Mouse (Mus musculus) lung, embryonic 14.5 days (tissue): ENCODE data around the gene Itgb5. TPM values are rescaled to one million over a fixed set of nuclear protein-coding genes. Genes with fewer than 3 reads are reported as not detected.
A peak's percentile ranks its signal among the peaks of the same experiment; 100 is the strongest.

Experiments used
- ATAC-seq: fragments of 200-750 bp; cut with Nextera tagmentation; 2 replicates; pipeline ENCODE4 v1.8.0; 2017; ENCODE audit warnings: mild to moderate bottlenecking, moderate TSS enrichment, moderate library complexity; ENCODE audit not compliant: insufficient read depth
- DNase-seq: peaks from one replicate; pipeline ENCODE4 v3.0.0-alpha.2; 2015
- H3K27ac ChIP-seq: fragments of 300-500 bp; sonication (generic); 2 replicates; pipeline ENCODE4 v1.5.1; 2014; ENCODE audit warnings: low read depth, mild to moderate bottlenecking, moderate library complexity
- H3K27me3 ChIP-seq: fragments of 300-500 bp; sonication (generic); 2 replicates; pipeline ENCODE4 v1.6.1; 2014; ENCODE audit warnings: low read length, control low read depth; ENCODE audit not compliant: insufficient read depth
- H3K36me3 ChIP-seq: fragments of 300-500 bp; sonication (generic); 2 replicates; pipeline ENCODE4 v1.6.1; 2014; ENCODE audit warnings: control low read depth; ENCODE audit not compliant: insufficient read depth
- H3K4me1 ChIP-seq: fragments of 300-500 bp; sonication (generic); 2 replicates; pipeline ENCODE4 v1.6.1; 2014; ENCODE audit warnings: antibody characterized with exemption, control low read depth; ENCODE audit not compliant: insufficient read depth
- H3K4me2 ChIP-seq: fragments of 300-500 bp; sonication (generic); 2 replicates; pipeline ENCODE4 v1.6.1; 2014; ENCODE audit warnings: mild to moderate bottlenecking
- H3K4me3 ChIP-seq: fragments of 300-500 bp; sonication (generic); 2 replicates; pipeline ENCODE4 v1.5.1; 2014; ENCODE audit warnings: low read depth, low read length
- H3K9ac ChIP-seq: fragments of 300-500 bp; sonication (generic); 2 replicates; pipeline ENCODE4 v1.6.1; 2014
- H3K9me3 ChIP-seq: fragments of 300-500 bp; sonication (generic); 2 replicates; pipeline ENCODE4 v1.6.1; 2016; ENCODE audit warnings: low read depth, low read length, control low read depth
- CTCF ChIP-seq: IDR thresholded peaks from 2 replicates; pipeline ENCODE4 v1.5.1; 2016; ENCODE audit warnings: antibody characterized with exemption, low read depth
- WGBS: fragments of 180-500 bp; shearing (Covaris S2); extraction: QIAGEN DNeasy Blood & Tissue Kit; methylation state at CpG from one replicate; pipeline ENCODE4 v1.1.7; 2014; 5-methylcytosine and 5-hydroxymethylcytosine counted together
- polyA plus RNA-seq: library from polyadenylated mRNA; unstranded; fragments of >200 nt; fragmentation: Nextera tagmentation; extraction: Ambion mirVana; gene quantifications from 2 replicates; pipeline ENCODE4 v1.2.1, GENCODE M21; 2014

The Itgb5 gene
- polyA plus RNA-seq, 1 experiment from 2014 or later = 64.5 TPM

DNA sequence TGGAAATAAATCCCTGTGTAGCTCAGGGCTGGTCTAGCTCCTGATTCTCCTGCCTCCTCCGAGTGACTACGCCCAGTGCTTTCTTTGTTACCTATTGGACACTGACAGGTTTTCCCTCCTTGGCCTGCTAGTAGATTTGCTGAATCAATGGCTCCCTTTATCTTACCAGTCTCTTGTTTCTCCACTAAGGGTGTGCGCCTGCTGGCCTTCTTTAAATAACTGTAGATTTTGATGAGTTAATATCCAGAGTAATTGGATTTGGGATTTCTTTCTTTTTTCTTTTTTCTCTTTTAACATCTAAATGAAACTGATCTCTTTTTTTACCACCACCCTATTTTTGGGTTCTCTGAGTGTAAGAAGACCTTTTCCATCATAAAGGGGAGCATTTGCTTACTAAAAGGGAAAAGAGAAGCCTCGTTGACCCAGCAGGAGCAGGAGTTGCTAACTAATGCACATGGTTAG lies 14.7 kb downstream of the Itgb5 start:
- Histone ChIP-seq H3K9ac (no peak overlapping the region), H3K4me3 (no peak overlapping the region), H3K36me3 (peaks cover 6% of the 10 kb centered on the region), H3K4me2 (no peak overlapping the region), H3K27me3 (no peaks in the 10 kb centered on the region), H3K4me1 (no peaks in the 10 kb centered on the region), H3K9me3 (no peaks in the 10 kb centered on the region), H3K27ac (no peak overlapping the region)
- 66% methylated on average over 4 of the region's 4 CpGs for WGBS
- no peak for TF ChIP-seq CTCF
- no peak for ATAC-seq
- DNase-seq = no peak

DNA sequence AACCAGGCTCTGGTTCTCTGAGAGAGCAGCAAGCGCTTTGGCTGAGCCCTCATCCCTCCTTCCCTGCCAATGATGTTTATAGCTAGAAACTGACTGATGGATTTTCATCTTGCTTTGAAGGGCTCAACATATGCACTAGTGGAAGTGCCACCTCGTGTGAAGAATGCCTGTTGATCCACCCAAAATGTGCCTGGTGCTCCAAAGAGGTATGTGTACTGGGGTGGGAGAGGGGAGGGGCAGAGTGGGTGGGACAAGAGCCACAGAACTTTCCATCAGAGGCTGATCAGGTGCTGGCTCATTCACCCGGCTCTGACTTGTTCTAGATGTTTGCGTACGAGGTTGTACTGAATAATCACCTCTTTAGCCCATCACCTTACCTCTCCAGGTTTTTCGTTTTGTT lies 15.4 kb downstream of the Itgb5 start:
- H3K27ac ChIP-seq = no peak overlapping the region
- no peaks in the 10 kb centered on the region for H3K4me1 ChIP-seq
- H3K36me3 ChIP-seq = peaks cover 6% of the 10 kb centered on the region
- 73% methylated on average over 6 of the region's 6 CpGs for WGBS
- DNase-seq = no peak
- H3K4me3 ChIP-seq = no peak overlapping the region
- no peak overlapping the region for H3K9ac ChIP-seq
- no peak for TF ChIP-seq CTCF
- no peaks in the 10 kb centered on the region for H3K9me3 ChIP-seq
- no peaks in the 10 kb centered on the region for H3K27me3 ChIP-seq
- no peak for ATAC-seq
- H3K4me2 ChIP-seq = no peak overlapping the region

DNA sequence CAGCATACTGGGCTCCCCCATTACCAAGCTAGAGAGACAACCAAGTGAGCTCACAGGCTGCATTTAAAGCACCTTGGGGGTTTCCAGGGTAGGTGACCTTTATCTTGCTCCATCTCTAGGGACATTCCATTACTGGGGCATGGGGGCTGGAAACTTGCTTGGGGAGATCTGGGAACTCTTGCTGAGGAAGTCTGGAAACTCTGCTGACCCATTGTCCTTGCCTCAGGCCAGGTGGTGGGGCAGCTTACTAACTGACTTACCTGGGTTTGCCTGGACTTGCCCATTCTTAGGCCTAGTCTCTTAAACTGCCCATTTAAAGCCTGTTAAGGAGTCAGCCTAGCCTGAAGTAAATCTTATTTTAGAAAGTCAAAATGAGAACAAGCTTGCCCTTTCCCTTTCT lies 23.8 kb downstream of the Itgb5 start:
- H3K4me1 ChIP-seq = no peaks in the 10 kb centered on the region
- no peak overlapping the region for H3K27ac ChIP-seq
- 0 out of 2 replicates have a peak, but pooled peaks cover 3% of the 10 kb centered on the region for H3K36me3 ChIP-seq
- no peaks in the 10 kb centered on the region for H3K27me3 ChIP-seq
- TF ChIP-seq CTCF = no peak
- no peak overlapping the region for H3K4me2 ChIP-seq
- ATAC-seq = no peak
- H3K4me3 ChIP-seq = no peak overlapping the region
- no peak for DNase-seq
- H3K9me3 ChIP-seq = no peaks in the 10 kb centered on the region
- H3K9ac ChIP-seq = no peak overlapping the region

DNA sequence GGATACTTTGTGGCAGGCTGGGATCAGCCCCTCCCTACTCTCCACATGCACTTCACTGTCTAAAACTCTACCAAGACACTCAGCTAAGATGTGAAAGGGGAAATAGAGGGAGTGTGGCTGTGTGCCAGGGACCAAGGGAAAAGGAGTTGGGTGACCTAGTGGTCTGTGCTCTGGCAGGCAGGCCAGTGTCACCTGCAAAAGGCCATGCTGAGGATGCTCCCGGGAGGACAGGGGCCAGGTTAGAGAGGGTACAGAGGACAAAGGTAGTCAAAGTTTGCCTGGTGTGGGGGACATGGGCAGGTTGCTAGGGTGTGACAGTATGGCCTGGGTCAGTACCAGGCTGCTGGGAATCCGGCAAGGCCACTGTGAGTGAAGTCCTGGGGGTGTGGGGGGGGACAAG lies 29.3 kb downstream of the Itgb5 start:
- no peak for ATAC-seq
- H3K27ac ChIP-seq = no peak overlapping the region
- WGBS = 76% methylated on average over 2 of the region's 2 CpGs
- no peak overlapping the region for H3K4me3 ChIP-seq
- no peak for TF ChIP-seq CTCF
- no peak overlapping the region for H3K9ac ChIP-seq
- no peaks in the 10 kb centered on the region for H3K4me1 ChIP-seq
- no peaks in the 10 kb centered on the region for H3K9me3 ChIP-seq
- DNase-seq = no peak
- H3K4me2 ChIP-seq = no peak overlapping the region
- no peaks in the 10 kb centered on the region for H3K27me3 ChIP-seq
- no peaks in the 10 kb centered on the region for H3K36me3 ChIP-seq

DNA sequence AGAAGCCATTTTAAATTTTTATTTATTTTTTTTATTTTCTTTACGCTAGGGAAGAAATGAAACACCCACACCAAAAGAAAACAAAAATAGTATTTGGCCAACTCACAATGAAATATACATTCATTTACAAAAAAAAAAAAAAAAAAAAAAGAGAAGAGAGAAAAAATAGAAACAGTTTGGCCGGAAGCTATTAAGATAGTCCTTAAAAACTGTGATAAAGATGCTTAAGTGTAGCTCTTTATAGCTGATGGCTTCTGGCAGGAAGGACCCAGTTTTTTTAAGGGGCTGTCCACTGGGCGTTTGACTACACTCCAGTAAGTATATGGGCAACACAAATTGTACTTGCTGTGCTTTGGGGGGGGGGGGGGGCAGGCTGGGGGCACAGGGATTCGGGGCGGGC lies 29.9 kb downstream of the Itgb5 start:
- ATAC-seq = no peak
- no peak for DNase-seq
- Histone ChIP-seq H3K27me3 (no peaks in the 10 kb centered on the region), H3K4me3 (no peak overlapping the region), H3K9me3 (no peaks in the 10 kb centered on the region), H3K27ac (no peak overlapping the region), H3K9ac (no peak overlapping the region), H3K36me3 (no peaks in the 10 kb centered on the region), H3K4me1 (no peaks in the 10 kb centered on the region), H3K4me2 (no peak overlapping the region)
- WGBS = 61% methylated on average over 5 of the region's 5 CpGs
- no peak for TF ChIP-seq CTCF

DNA sequence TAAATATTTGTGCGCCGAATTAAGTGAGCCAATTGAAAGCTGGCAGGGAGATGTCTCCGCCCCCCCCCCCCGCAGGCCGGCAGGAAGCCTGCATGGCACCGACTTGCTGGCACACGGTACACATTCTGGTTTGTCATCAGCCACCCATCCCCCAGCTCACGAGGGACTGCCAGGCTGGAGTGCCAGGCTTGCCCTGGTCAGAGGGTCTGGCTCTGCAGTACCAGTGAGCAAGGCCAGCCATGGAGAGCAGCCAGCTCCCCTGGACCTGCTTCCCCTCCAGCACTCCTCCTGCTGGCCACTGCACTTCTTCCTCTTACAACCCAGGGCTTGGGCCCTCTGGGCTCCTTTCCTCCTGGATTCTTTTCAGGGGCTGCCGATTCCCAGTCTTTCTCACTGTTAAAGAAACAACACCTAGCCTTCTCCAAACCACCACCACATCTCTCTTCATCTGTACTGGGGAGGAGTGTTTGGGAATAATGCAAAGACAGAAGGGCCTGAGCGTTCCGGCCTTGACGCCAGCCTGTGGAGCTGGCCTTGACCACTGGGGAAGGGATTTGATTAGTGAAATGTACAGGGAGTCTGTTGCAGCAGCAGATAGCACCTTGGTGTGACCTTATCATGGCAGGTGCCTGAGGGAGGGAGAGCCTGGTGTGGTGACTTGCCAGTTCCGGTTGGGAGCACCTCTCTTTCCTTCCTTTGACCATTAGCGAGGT lies 30.7 kb downstream of the Itgb5 start:
- no peak overlapping the region for H3K4me3 ChIP-seq
- peak; percentile 56; the same call in 1 of the 2 replicates for ATAC-seq
- peak; percentile 50 for TF ChIP-seq CTCF
- peak; percentile 55 for DNase-seq
- WGBS = 48% methylated on average over 14 of the region's 14 CpGs
- H3K9me3 ChIP-seq = no peaks in the 10 kb centered on the region
- no peak overlapping the region for H3K9ac ChIP-seq
- H3K27ac ChIP-seq = no peak overlapping the region
- no peaks in the 10 kb centered on the region for H3K27me3 ChIP-seq
- H3K36me3 ChIP-seq = no peaks in the 10 kb centered on the region
- no peak overlapping the region for H3K4me2 ChIP-seq
- H3K4me1 ChIP-seq = no peaks in the 10 kb centered on the region

DNA sequence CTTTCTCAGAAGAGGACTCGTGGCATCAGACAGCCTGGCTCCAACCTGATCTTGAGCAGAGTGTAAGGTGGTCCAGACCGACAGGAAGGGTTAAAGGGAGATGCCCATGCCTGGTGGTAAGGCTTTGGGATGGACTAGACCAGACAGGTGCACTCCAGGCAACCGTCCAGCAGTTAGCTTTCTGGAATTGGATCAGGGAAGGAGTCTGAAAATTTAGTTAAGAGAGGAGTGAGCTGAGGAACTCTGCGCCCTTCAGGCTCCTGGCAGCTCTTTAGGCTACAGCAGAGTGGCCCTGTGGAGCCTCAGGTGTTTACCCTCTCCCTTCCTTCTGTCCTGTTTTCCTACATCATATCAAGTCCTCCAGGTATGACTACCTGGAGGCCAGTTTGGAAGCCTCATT lies 32.9 kb downstream of the Itgb5 start:
- H3K4me3 ChIP-seq = no peak overlapping the region
- H3K9me3 ChIP-seq = no peaks in the 10 kb centered on the region
- H3K4me1 ChIP-seq = no peaks in the 10 kb centered on the region
- ATAC-seq (no peak), DNase-seq (no peak)
- no peak overlapping the region for H3K27ac ChIP-seq
- H3K9ac ChIP-seq = no peak overlapping the region
- H3K4me2 ChIP-seq = no peak overlapping the region
- TF ChIP-seq CTCF = no peak
- 81% methylated on average over 4 of the region's 4 CpGs for WGBS
- no peaks in the 10 kb centered on the region for H3K27me3 ChIP-seq
- no peaks in the 10 kb centered on the region for H3K36me3 ChIP-seq
